Mouse (Mus musculus) kidney, adult 2 months (tissue): ENCODE measurements around the gene Slc8a3.

Source experiments
- CTCF ChIP-seq: fragments of 200-500 bp; conservative IDR thresholded peaks from 2 replicates; pipeline ENCODE4 v1.5.1; 2011; ENCODE audit warnings: low read depth, mild to moderate bottlenecking, control low read depth, low read length, moderate library complexity, mixed read lengths; ENCODE audit not compliant: insufficient read depth, insufficient read length
- POLR2A ChIP-seq: fragments of 200-500 bp; IDR thresholded peaks from one replicate; pipeline ENCODE4 v1.6.1; 2011; ENCODE audit warnings: low read depth, low read length, control low read depth

DNA sequence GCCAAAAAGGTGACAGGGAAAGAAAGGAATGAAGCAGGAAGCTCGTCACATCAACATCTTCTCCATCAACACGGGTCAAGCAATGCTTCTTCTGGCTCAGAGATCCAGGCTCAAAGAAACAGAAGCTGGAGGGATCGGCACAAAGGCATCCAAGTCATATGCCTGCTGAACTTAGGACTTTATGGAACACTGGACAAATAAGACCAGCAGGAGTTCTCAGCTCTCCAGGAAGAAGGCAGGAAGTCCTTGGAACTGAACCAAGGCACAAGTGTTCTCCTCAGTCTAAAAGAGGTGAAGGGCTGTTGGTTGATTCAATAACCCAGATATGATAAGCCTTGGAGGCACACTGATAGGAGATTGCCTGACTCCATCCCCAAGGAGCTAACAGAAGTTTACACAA lies 8.0 kb downstream of the Slc8a3 start:
- TF ChIP-seq CTCF (no peak), POLR2A (no peak)
